Mouse (Mus musculus): Measurements from ENCODE around the gene Efna3. TPM values are rescaled to one million over a fixed set of nuclear protein-coding genes. Genes with fewer than 3 reads are reported as not detected.

The Efna3 gene
- total RNA-seq, 2 experiments from 2014 or later, result 57.8 to 62.7 TPM

Other genes with a start within 250 kb of the Efna3 start
- gene Rusc1, start 229.7 kb downstream of the Efna3 start, total RNA-seq (2021), result 100 to 1,000 TPM; 150 to 157 TPM
- not detected for gene Gm43738, start 221.9 kb downstream of the Efna3 start, total RNA-seq (2021)
- gene Fdps, start 221.0 kb downstream of the Efna3 start, total RNA-seq (2021), result 100 to 1,000 TPM; 109 to 131 TPM
- gene Pklr, start 186.8 kb downstream of the Efna3 start, total RNA-seq (2021), result not detected
- 10 to 100 TPM; 13.0 to 24.5 TPM for gene Hcn3, start 162.8 kb downstream of the Efna3 start, total RNA-seq (2021)
- 10 to 100 TPM; 46.2 to 47.0 TPM for gene Clk2, start 158.2 kb downstream of the Efna3 start, total RNA-seq (2021)
- 10 to 100 TPM; 74.5 to 75.6 TPM for gene Scamp3, start 145.5 kb downstream of the Efna3 start, total RNA-seq (2021)
- gene Fam189b, start 139.8 kb downstream of the Efna3 start, total RNA-seq (2021), result 10 to 100 TPM; 68.1 to 72.0 TPM
- 10 to 100 TPM; 64.1 to 68.8 TPM for gene Gba, start 120.0 kb downstream of the Efna3 start, total RNA-seq (2021)
- gene Thbs3, start 107.8 kb downstream of the Efna3 start, total RNA-seq (2021), result 10 to 100 TPM; 32.1 to 40.1 TPM
- gene Mtx1, start 95.9 kb downstream of the Efna3 start, total RNA-seq (2021), result 10 to 100 TPM; 91.1 to 99.9 TPM
- 1 to 10 TPM; 1.2 to 1.3 TPM for gene Muc1, start 93.9 kb downstream of the Efna3 start, total RNA-seq (2021)
- 10 to 100 TPM; 77.3 to 90.2 TPM for gene Krtcap2, start 77.0 kb downstream of the Efna3 start, total RNA-seq (2021)
- gene Trim46, start 76.7 kb downstream of the Efna3 start, total RNA-seq (2021), result 10 to 100 TPM; 97.0 to 99.4 TPM
- 10 to 100 TPM; 50.0 to 63.2 TPM for gene Dpm3, start 63.6 kb downstream of the Efna3 start, total RNA-seq (2021)
- 10 to 100 TPM; 37.1 to 40.2 TPM for gene Slc50a1, start 52.4 kb downstream of the Efna3 start, total RNA-seq (2021)
- 1 to 10 TPM; 6.4 TPM for gene Efna1, start 41.8 kb downstream of the Efna3 start, total RNA-seq (2021)
- 1 to 10 TPM; 1.0 to 1.8 TPM for gene Efna4, start 15.1 kb upstream of the Efna3 start, total RNA-seq (2021)
- gene Adam15, start 27.0 kb upstream of the Efna3 start, total RNA-seq (2021), result 100 to 1,000 TPM; 114 to 115 TPM
- under 1 TPM; 0.41 to 0.76 TPM for gene Dcst2, start 39.0 kb upstream of the Efna3 start, total RNA-seq (2021)
- gene Dcst1, start 42.3 kb upstream of the Efna3 start, total RNA-seq (2021), result under 1 TPM in 1 of 2 experiments, not detected in 1; 0.21 TPM
- gene Zbtb7b, start 71.8 kb upstream of the Efna3 start, total RNA-seq (2021), result 10 to 100 TPM; 12.1 to 15.1 TPM
- 1 to 10 TPM; 3.2 to 4.3 TPM for gene Lenep, start 79.8 kb upstream of the Efna3 start, total RNA-seq (2021)
- 10 to 100 TPM; 30.4 to 30.5 TPM for gene Flad1, start 88.9 kb upstream of the Efna3 start, total RNA-seq (2021)
- 1 to 10 TPM; 4.6 to 6.5 TPM for gene Cks1b, start 95.4 kb upstream of the Efna3 start, total RNA-seq (2021)
- gene Shc1, start 95.5 kb upstream of the Efna3 start, total RNA-seq (2021), result 10 to 100 TPM; 14.2 to 15.0 TPM
- 10 to 100 TPM; 49.5 to 57.6 TPM for gene Pygo2, start 107.2 kb upstream of the Efna3 start, total RNA-seq (2021)
- 10 to 100 TPM; 44.5 to 54.0 TPM for gene Pbxip1, start 113.7 kb upstream of the Efna3 start, total RNA-seq (2021)
- gene Pmvk, start 131.6 kb upstream of the Efna3 start, total RNA-seq (2021), result 10 to 100 TPM; 35.3 to 38.7 TPM
- gene Kcnn3, start 197.2 kb upstream of the Efna3 start, total RNA-seq (2021), result 10 to 100 TPM; 25.5 to 26.6 TPM

All from layer of hippocampus, postnatal 14 days (tissue).